Mouse (Mus musculus) bone marrow, adult 2 months (tissue): ENCODE measurements around the gene Rapgef4.

ENCODE experiments used
- CTCF ChIP-seq: fragments of 200-500 bp; IDR thresholded peaks from 2 replicates; pipeline ENCODE4 v1.5.1; 2011; ENCODE audit warnings: low read length, control low read depth; ENCODE audit not compliant: control insufficient read depth, insufficient read depth
- POLR2A ChIP-seq: fragments of 200-500 bp; IDR thresholded peaks from 2 replicates; pipeline ENCODE4 v1.6.1; 2011; ENCODE audit warnings: low read depth, mild to moderate bottlenecking, control low read depth, low read length, borderline replicate concordance; ENCODE audit not compliant: control insufficient read depth

GRCm38 (mm10) chr2:72223479-72223878, 242.4 kb downstream of the Rapgef4 start:
- no peak for TF ChIP-seq POLR2A
- TF ChIP-seq CTCF = no peak
